Mouse (Mus musculus) testis, adult 2 months (tissue): Measurements from ENCODE around the gene Rsph1.

Source experiments
- CTCF ChIP-seq: fragments of 200-500 bp; IDR thresholded peaks from 2 replicates; pipeline ENCODE4 v1.5.1; 2012; ENCODE audit warnings: low read depth, mild to moderate bottlenecking, inconsistent platforms, low read length, moderate library complexity; ENCODE audit not compliant: control insufficient read depth, insufficient read depth, insufficient replicate concordance
- POLR2A ChIP-seq: fragments of 200-500 bp; IDR thresholded peaks from 2 replicates; pipeline ENCODE4 v1.6.1; 2012; ENCODE audit warnings: low read depth, mild to moderate bottlenecking, inconsistent platforms, low read length, moderate library complexity; ENCODE audit not compliant: control insufficient read depth

GRCm38 (mm10) chr17:31287216-31287615, 10.0 kb upstream of the Rsph1 start:
- no peak for TF ChIP-seq CTCF
- TF ChIP-seq POLR2A = no peak
